Mouse (Mus musculus) ES-E14 (cell line): ENCODE results near the gene Rraga. TPM values are rescaled to one million over a fixed set of nuclear protein-coding genes. Genes with fewer than 3 reads are reported as not detected.
"Not testable (repeated sequence)": the region's sequence is repeated elsewhere in the genome, so short reads cannot be mapped to it uniquely, and the experiment has no call there.

Experiments
- DNase-seq: peaks from one replicate; pipeline ENCODE4 v3.0.0-alpha.2; 2013; ENCODE audit warnings: low read depth, low spot score
- H3K27ac ChIP-seq: 2 replicates; pipeline ENCODE4 v1.5.1; 2012; ENCODE audit warnings: low read depth, mild to moderate bottlenecking, low read length, moderate library complexity, mixed read lengths; ENCODE audit not compliant: poor library complexity, insufficient read depth, severe bottlenecking
- H3K36me3 ChIP-seq: 2 replicates; pipeline ENCODE4 v1.6.1; 2012; ENCODE audit warnings: mild to moderate bottlenecking, low read length, moderate library complexity, mixed read lengths; ENCODE audit not compliant: control insufficient read depth, poor library complexity, insufficient read depth, severe bottlenecking
- H3K4me1 ChIP-seq, 2 experiments: fragments of 150-350 bp in 1 of 2; sonication (generic) in 1 of 2; 2 replicates each; pipeline ENCODE4 v1.6.1; 2012; ENCODE audit warnings: low read length in 2 of 2, mild to moderate bottlenecking in 1 of 2, mixed read lengths in 1 of 2; ENCODE audit not compliant: control insufficient read depth in 2 of 2, insufficient read depth in 2 of 2, poor library complexity in 1 of 2
- H3K4me3 ChIP-seq, 2 experiments: fragments of 150-350 bp in 1 of 2; sonication (generic) in 1 of 2; 2 replicates each; pipeline ENCODE4 v1.5.1; 2012; ENCODE audit warnings: low read length in 2 of 2, low read depth in 1 of 2, mild to moderate bottlenecking in 1 of 2, mixed read lengths in 1 of 2; ENCODE audit not compliant: insufficient read depth in 1 of 2, poor library complexity in 1 of 2, severe bottlenecking in 1 of 2
- H3K9ac ChIP-seq: 2 replicates; pipeline ENCODE4 v1.6.1; 2012; ENCODE audit warnings: low read depth, mild to moderate bottlenecking, low read length, mixed read lengths; ENCODE audit not compliant: poor library complexity, insufficient read depth, severe bottlenecking
- H3K9me3 ChIP-seq: fragments of 150-350 bp; sonication (generic); 2 replicates; pipeline ENCODE4 v1.6.1; 2012; ENCODE audit warnings: low read depth, mild to moderate bottlenecking, low read length; ENCODE audit not compliant: control insufficient read depth, insufficient read depth
- CHD2 ChIP-seq: IDR thresholded peaks from 2 replicates; pipeline ENCODE4 v1.6.1; 2014; ENCODE audit warnings: mild to moderate bottlenecking, low read depth, low read length, inconsistent platforms
- HCFC1 ChIP-seq: IDR thresholded peaks from 2 replicates; pipeline ENCODE4 v1.6.1; 2012; ENCODE audit warnings: low read length, inconsistent platforms, borderline replicate concordance; ENCODE audit not compliant: insufficient read depth
- MAFK ChIP-seq: IDR thresholded peaks from 2 replicates; pipeline ENCODE4 v1.6.1; 2014; ENCODE audit warnings: mild to moderate bottlenecking, low read depth, low read length, inconsistent platforms; ENCODE audit not compliant: insufficient read depth
- ZC3H11A ChIP-seq: IDR thresholded peaks from 2 replicates; pipeline ENCODE4 v1.6.1; 2012; ENCODE audit warnings: low read depth, mild to moderate bottlenecking, inconsistent platforms, low read length, borderline replicate concordance
- ZNF384 ChIP-seq: IDR thresholded peaks from 2 replicates; pipeline ENCODE4 v1.6.1; 2012; ENCODE audit warnings: low read depth, low read length, inconsistent platforms
- in situ Hi-C, 2 experiments: fragments of 600-800 bp; cut with MboI; formaldehyde crosslinking; loops; one replicate each; pipeline ENCODE4 v1.15.1; 2025; ENCODE audit warnings: low sequenced_read_pairs in 2 of 2, inconsistent platforms in 1 of 2; ENCODE audit not compliant: unreplicated experiment in 2 of 2
- total RNA-seq: library from RNA; depleted of rRNA; stranded (reverse); fragments of 300-350 nt; gene quantifications from 2 replicates; pipeline ENCODE4 v1.2.3, GENCODE M21; 2012; rRNA removed

The Rraga gene
- total RNA-seq, 1 experiment, result 22.8 TPM

GRCm38 (mm10) chr4:86625463-86625862 is 50.0 kb downstream of the Rraga start:
- Histone ChIP-seq H3K27ac (no peak overlapping the region), H3K36me3 (no peaks in the 10 kb centered on the region), H3K9ac (no peak overlapping the region), H3K9me3 (no peaks in the 10 kb centered on the region), H3K4me1 (no peaks in the 10 kb centered on the region), H3K4me3 (no peak overlapping the region)
- TF ChIP-seq ZNF384 (no peak), MAFK (no peak), HCFC1 (no peak), ZC3H11A (no peak), CHD2 (no peak)
- DNase-seq, result no peak
- in situ Hi-C loops, result no loop called here

DNA sequence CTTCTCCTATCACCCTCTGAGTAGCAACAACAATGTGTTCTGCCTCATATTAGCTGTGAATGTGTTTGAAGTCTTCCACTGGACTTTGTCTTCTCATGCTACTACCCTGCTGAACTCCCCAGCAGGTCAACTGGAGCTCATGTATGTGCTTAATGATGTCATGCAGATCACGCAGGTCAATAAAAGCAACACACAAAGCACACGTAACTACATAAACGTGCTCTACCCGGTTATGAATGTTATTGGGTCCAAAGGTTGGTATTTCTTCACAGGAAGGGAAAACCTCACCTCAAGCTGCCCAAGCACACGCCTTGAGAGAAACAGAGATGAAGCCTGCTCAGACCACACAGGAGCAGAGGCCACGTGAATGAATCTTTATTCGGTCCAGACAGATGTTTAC is 51.0 kb downstream of the Rraga start:
- H3K4me1 ChIP-seq, H3K36me3 ChIP-seq, DNase-seq, H3K4me3 ChIP-seq, in situ Hi-C loops, H3K9me3 ChIP-seq, H3K27ac ChIP-seq, H3K9ac ChIP-seq: not testable (repeated sequence)

Other genes starting within 250 kb of the Rraga start
- gene Saxo1, start 17.3 kb upstream of the Rraga start, total RNA-seq, result 0.21 and 0.31 TPM in 2 replicates
- 53.9 and 55.8 TPM in 2 replicates for gene Haus6, start 36.4 kb downstream of the Rraga start, total RNA-seq
- 51.9 and 106 TPM in 2 replicates for gene Plin2, start 94.4 kb downstream of the Rraga start, total RNA-seq
- gene Dennd4c, start 172.9 kb downstream of the Rraga start, total RNA-seq, result 13.0 and 14.0 TPM in 2 replicates